Mouse (Mus musculus): ENCODE data around the gene Hspa5. TPM values are rescaled to one million over a fixed set of nuclear protein-coding genes. Genes with fewer than 3 reads are reported as not detected.

Gene Hspa5
- polyA plus RNA-seq (2015; fragmentation: Nextera tagmentation; extraction: Ambion mirVana), result 357 TPM in 2 replicates

GRCm38 (mm10) chr2:34771368-34772226 is at the start of gene Hspa5:
Gene Hspa5, plus strand, starts transcription at chr2:34771970.

GRCm38 (mm10) chr2:34754551-34755358 is 17.0 kb upstream of the Hspa5 start, which contains the start of gene Gapvd1:
Gene Gapvd1, minus strand, starts transcription at chr2:34755232.

GRCm38 (mm10) chr2:34799357-34800256 is 27.8 kb downstream of the Hspa5 start, which contains the start of gene Rabepk:
Gene Rabepk, minus strand, starts transcription at chr2:34799912.

GRCm38 (mm10) chr2:34825827-34826459 is 54.2 kb downstream of the Hspa5 start, which contains the start of gene Fbxw2:
Gene Fbxw2, minus strand, starts transcription at chr2:34826311.

Other genes starting within 250 kb of the Hspa5 start
- gene Gapvd1, start 16.7 kb upstream of the Hspa5 start, polyA plus RNA-seq (2015; fragmentation: Nextera tagmentation; extraction: Ambion mirVana), result 74.2 and 77.6 TPM in 2 replicates
- 26.7 and 27.6 TPM in 2 replicates for gene Rabepk, start 27.9 kb downstream of the Hspa5 start, polyA plus RNA-seq (2015; fragmentation: Nextera tagmentation; extraction: Ambion mirVana)
- gene Fbxw2, start 54.3 kb downstream of the Hspa5 start, polyA plus RNA-seq (2015; fragmentation: Nextera tagmentation; extraction: Ambion mirVana), result 104 and 106 TPM in 2 replicates
- gene Gm34653, start 61.0 kb downstream of the Hspa5 start, polyA plus RNA-seq (2015; fragmentation: Nextera tagmentation; extraction: Ambion mirVana), result not detected in 2 replicates
- 0.45 and 0.71 TPM in 2 replicates for gene Cutal, start 102.4 kb downstream of the Hspa5 start, polyA plus RNA-seq (2015; fragmentation: Nextera tagmentation; extraction: Ambion mirVana)
- 71.6 and 77.1 TPM in 2 replicates for gene Psmd5, start 103.0 kb downstream of the Hspa5 start, polyA plus RNA-seq (2015; fragmentation: Nextera tagmentation; extraction: Ambion mirVana)
- 2.0 and 2.2 TPM in 2 replicates for gene Phf19, start 142.1 kb downstream of the Hspa5 start, polyA plus RNA-seq (2015; fragmentation: Nextera tagmentation; extraction: Ambion mirVana)
- gene Traf1, start 189.8 kb downstream of the Hspa5 start, polyA plus RNA-seq (2015; fragmentation: Nextera tagmentation; extraction: Ambion mirVana), result 5.6 and 7.4 TPM in 2 replicates